Comparison of ENCODE assay signal across 14 mouse cellular contexts in the genomic region with DNA sequence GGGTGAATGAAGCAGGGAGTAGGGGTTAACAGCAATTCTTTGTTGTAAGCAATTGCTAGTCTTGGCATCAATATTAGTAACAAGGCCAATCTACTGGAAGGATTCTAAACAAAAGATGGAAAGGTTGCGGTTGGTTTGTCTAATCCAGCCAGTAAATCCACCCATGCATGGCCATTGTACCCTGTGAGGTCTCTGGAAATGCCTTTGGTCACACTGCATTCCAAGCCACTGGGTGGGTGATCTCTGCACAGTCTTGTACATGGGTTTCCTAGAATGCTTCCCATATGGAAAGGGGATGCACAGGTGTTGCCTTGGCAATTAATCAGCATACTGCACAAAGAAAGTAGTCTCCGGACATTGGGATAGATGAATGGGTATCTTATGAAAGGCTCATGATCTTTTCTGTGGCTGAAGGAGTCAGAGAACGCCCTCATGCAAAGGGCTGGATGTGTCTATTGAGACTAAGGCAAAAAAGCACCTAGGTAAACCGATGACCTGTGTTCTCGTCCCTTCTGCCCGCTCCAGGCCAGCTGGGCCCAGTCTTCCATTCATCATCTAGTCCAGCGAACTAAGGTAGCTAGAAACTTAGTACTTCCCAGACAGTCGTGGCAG.
A peak's percentile ranks its signal among the peaks of the same experiment; 100 is the strongest.
DNase-seq lines count a peak whose midpoint lies in the region; ATAC-seq and TF ChIP-seq lines count a peak whose summit lies in the region.
"Had no signal": no experiment of that assay in that cellular context is flagged by ENCODE, and none has a peak within 500 bp of the region (broad histone marks: within the 10 kb centered on the region; RNA-seq: fewer than 3 reads in every experiment).

No protein-coding gene starts in this region.

- 40% methylated on average over 8 of the region's 8 CpGs for WGBS in hindbrain, embryonic 12.5 days
- 37% methylated on average over 8 of the region's 8 CpGs for WGBS in hindbrain, embryonic 16.5 days
- 77% methylated on average over 8 of the region's 8 CpGs for WGBS in liver, embryonic 16.5 days (ENCODE audit: insufficient replicate concordance)

- H3K27me3 ChIP-seq in hindbrain, embryonic 12.5 days: peaks cover 10% of the 10 kb centered on the region
- H3K27me3 ChIP-seq in hindbrain, embryonic 16.5 days (replicated peaks; ENCODE audit: control insufficient read depth, insufficient read depth, low read length): no peaks in the 10 kb centered on the region
- no peaks in the 10 kb centered on the region for H3K27me3 ChIP-seq in Patski
- H3K27me3 ChIP-seq in liver, embryonic 16.5 days (ENCODE audit: control insufficient read depth, insufficient read depth, low read depth, low read length): no peaks in the 10 kb centered on the region

- no peak for TF ChIP-seq CTCF in Patski (IDR thresholded peaks at IDR 0.05)

- H3K9me3 ChIP-seq in hindbrain, embryonic 12.5 days (replicated peaks): no peaks in the 10 kb centered on the region
- H3K9me3 ChIP-seq in hindbrain, embryonic 16.5 days (ENCODE audit: control insufficient read depth, low read length): no peaks in the 10 kb centered on the region
- H3K9me3 ChIP-seq in liver, embryonic 16.5 days (replicated peaks; ENCODE audit: control insufficient read depth, low read length): no peaks in the 10 kb centered on the region
- H3K9me3 ChIP-seq: hindbrain, embryonic 13.5 days had no signal

- in situ Hi-C loops in Patski (cut with MboI; ENCODE audit: low pct_unique_long_range_greater_than_20kb): loop anchor here (5.0 to 25.0 kb wide), 4 partner anchors 252 to 778 kb away; no protein-coding TSS in a partner anchor

- no peak overlapping the region for H3K27ac ChIP-seq in hindbrain, embryonic 12.5 days
- no peak overlapping the region for H3K27ac ChIP-seq in hindbrain, embryonic 16.5 days (ENCODE audit: low read depth, low read length)
- H3K27ac ChIP-seq in liver, embryonic 16.5 days (ENCODE audit: low read length): peak overlapping the region; percentile 94; the same call in 1 of the 2 replicates
- H3K27ac ChIP-seq: gastrocnemius, adult 2 months; hindbrain, embryonic 13.5 days had no signal

- peak; percentile 81 for ATAC-seq in hindbrain, embryonic 12.5 days (ENCODE audit: low FRiP score)
- no peak for ATAC-seq in hindbrain, embryonic 16.5 days
- no peak for ATAC-seq in Patski
- no peak for ATAC-seq in liver, embryonic 16.5 days (ENCODE audit: low read depth)
- ATAC-seq: CD4-positive, CD25-positive, alpha-beta regulatory T cell, adult 4 months had no signal

- CTCF ChIA-PET in Patski (lab: Charles Lee): interaction anchor here (1.0 to 1.7 kb wide), 3 partner anchors 9 to 62 kb away, joined by 3 to 4 read pairs (median 3); no protein-coding TSS in a partner anchor

- POLR2A ChIA-PET in Patski (lab: Charles Lee): interaction anchor here (1.4 kb wide), 1 partner anchor 500 kb away, joined by 5 read pairs; no protein-coding TSS in a partner anchor

- H3K36me3 ChIP-seq in hindbrain, embryonic 12.5 days: no peaks in the 10 kb centered on the region
- no peaks in the 10 kb centered on the region for H3K36me3 ChIP-seq in hindbrain, embryonic 16.5 days (ENCODE audit: control insufficient read depth, insufficient read depth, low read length)
- H3K36me3 ChIP-seq in liver, embryonic 16.5 days (ENCODE audit: control insufficient read depth, insufficient read depth): no peaks in the 10 kb centered on the region
- H3K36me3 ChIP-seq: hindbrain, embryonic 13.5 days had no signal

- no peak overlapping the region for H3K4me2 ChIP-seq in hindbrain, embryonic 12.5 days (replicated peaks)
- H3K4me2 ChIP-seq in hindbrain, embryonic 16.5 days (ENCODE audit: low read length): no peak overlapping the region
- H3K4me2 ChIP-seq in liver, embryonic 16.5 days (ENCODE audit: low read depth, low read length): no peak overlapping the region
- H3K4me2 ChIP-seq: heart, embryonic 11.5 days; hindbrain, embryonic 13.5 days had no signal

- no peak overlapping the region for H3K4me3 ChIP-seq in hindbrain, embryonic 12.5 days
- H3K4me3 ChIP-seq in hindbrain, embryonic 16.5 days (ENCODE audit: low read length): no peak overlapping the region
- H3K4me3 ChIP-seq in liver, embryonic 16.5 days (ENCODE audit: low read depth, low read length): no peak overlapping the region
- H3K4me3 ChIP-seq: erythroblast, embryonic 14.5 days; gastrocnemius, adult 2 months; hindbrain, embryonic 13.5 days had no signal

- H3K9ac ChIP-seq in hindbrain, embryonic 12.5 days: no peak overlapping the region
- H3K9ac ChIP-seq in hindbrain, embryonic 16.5 days (ENCODE audit: low read depth, low read length): no peak overlapping the region
- no peak overlapping the region for H3K9ac ChIP-seq in liver, embryonic 16.5 days (ENCODE audit: low read depth, low read length)
- H3K9ac ChIP-seq: hindbrain, embryonic 13.5 days had no signal

- peaks cover 22% of the 10 kb centered on the region for H3K4me1 ChIP-seq in hindbrain, embryonic 12.5 days
- H3K4me1 ChIP-seq in hindbrain, embryonic 16.5 days (ENCODE audit: control insufficient read depth, insufficient read depth, low read depth, low read length): peaks cover 8% of the 10 kb centered on the region
- peaks cover 52% of the 10 kb centered on the region for H3K4me1 ChIP-seq in liver, embryonic 16.5 days (ENCODE audit: control insufficient read depth, low read depth, low read length)

- peak; percentile 87 for DNase-seq in Patski (ENCODE audit: low read depth, low spot score)
- DNase-seq in embryo, embryonic 10.5 days (ENCODE audit: low spot score): peak; percentile 79
- DNase-seq in cerebellum, adult 9-10 months: no peak
- DNase-seq in adrenal gland, postnatal 36 days: no peak
- DNase-seq: cerebellum, postnatal 36 days; gastrocnemius, adult 2 months; thymus, postnatal 36 days had no signal

Comparison
In these comparisons a context has a peak if more than half of its experiments do, and no peak if none do; other contexts are left out.
1. DNase-seq: peak in Patski (single experiment) and embryo, embryonic 10.5 days (single experiment); none in cerebellum, adult 9-10 months (single experiment) and adrenal gland, postnatal 36 days (0 of 2).